Mouse (Mus musculus) mouse trophoblast stem cell (cell line): ENCODE results near the gene Ring1.
"Not testable (repeated sequence)": the region's sequence is repeated elsewhere in the genome, so short reads cannot be mapped to it uniquely, and the experiment has no call there.

Experiments used
- in situ Hi-C, 2 experiments: fragments of 300-500 bp; cut with MseI, MboI; formaldehyde crosslinking; loops; 2 replicates in 1 of 2; 3 replicates in 1 of 2; pipeline ENCODE4 v1.15.1; 2025

Ring1 gene

GRCm38 (mm10) chr17:34029150-34029889 lies 4.8 kb upstream of the Ring1 start:
- in situ Hi-C loops: no loop called here

GRCm38 (mm10) chr17:34028501-34029149 lies 4.1 kb upstream of the Ring1 start:
- in situ Hi-C loops: no loop called here

DNA sequence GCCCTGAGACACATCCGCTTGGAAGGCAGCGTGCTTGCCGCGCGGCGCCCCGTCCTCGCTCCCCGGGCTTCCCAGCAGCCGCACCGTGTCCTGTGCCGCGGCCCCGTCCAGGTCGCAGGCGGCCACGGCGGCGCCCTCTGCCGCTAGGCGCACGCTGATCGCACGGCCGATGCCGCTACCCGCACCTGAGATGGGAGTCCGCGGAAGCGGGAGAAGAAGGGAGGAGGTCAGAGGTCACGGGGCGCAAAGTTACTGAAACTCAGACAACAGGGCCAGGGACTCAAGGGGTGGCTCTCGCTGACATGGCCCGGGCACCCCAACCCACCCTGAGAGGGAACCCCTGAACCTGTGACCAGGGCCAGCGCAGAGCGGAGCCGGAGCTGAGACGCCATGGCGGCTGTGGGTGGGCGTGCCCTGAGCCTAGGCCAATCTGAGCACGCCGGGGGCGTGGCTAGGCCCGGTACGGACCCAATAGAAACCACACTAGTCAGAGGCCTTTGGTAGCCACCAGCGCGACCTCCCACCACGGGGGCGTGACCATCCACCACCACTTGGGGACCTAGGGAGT lies 3.3 kb upstream of the Ring1 start, which contains the start of gene H2-Ke6:
H2-Ke6 (minus strand) TSS at position 405 of the 568 bp plus-strand sequence.
- in situ Hi-C loops: no loop called here

GRCm38 (mm10) chr17:34026917-34027655 lies 2.6 kb upstream of the Ring1 start:
- in situ Hi-C loops: no loop called here

GRCm38 (mm10) chr17:34026221-34026620 lies 1.7 kb upstream of the Ring1 start:
- in situ Hi-C loops: no loop called here

GRCm38 (mm10) chr17:34025756-34026151 lies 1.3 kb upstream of the Ring1 start:
- in situ Hi-C loops: no loop called here

DNA sequence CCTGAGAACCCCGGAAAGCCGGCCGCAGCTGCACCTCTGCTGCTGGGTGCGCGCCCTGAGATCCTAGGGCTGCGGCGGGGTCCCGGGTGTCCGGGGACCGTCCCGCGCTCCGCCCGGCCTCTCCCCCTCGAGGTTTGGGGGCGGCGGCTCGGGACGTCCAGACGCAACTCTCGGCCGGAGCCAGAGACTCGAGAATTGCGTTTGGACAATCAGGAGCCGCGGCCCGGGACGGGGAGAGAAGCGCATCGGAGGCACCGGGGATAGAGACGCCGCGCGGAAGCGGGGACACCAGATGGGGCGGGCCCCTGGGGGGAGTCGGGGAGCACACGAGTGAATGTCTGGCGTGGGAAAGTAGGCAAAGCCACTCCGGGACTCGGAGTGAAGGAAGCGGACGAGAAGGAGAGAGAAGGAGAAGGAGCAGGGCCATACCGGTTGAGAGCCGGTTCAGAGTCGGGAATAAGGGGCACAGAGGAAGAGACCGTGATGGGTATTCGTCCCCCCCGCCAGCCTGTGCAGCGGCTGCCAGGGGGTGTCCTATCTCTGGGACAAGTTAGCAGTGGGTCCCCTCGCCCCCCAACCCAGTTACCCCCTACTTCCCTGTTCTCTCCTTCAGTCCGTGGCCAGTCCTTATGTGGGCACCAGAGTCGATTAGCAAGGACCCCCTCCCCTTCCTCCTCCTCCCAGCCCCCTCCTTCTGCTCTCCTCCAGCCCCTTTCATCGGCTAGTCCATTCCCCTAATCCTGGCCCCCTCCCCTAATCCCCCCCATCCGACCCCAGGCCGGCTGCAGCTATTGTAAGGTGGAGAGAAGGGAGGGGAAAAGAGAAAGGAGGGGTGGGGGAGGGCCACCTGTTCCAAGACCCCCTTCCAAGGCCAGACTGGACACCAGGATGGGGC lies 628 bp upstream of the Ring1 start:
- in situ Hi-C loops: no loop called here

GRCm38 (mm10) chr17:34023678-34024077 lies 802 bp downstream of the Ring1 start:
- in situ Hi-C loops: no loop called here

- in situ Hi-C loops: no loop called here
Observed at GRCm38 (mm10) chr17:34022987-34023386, 1.5 kb downstream of the Ring1 start.

GRCm38 (mm10) chr17:34022414-34022783 lies 2.1 kb downstream of the Ring1 start:
- in situ Hi-C loops: no loop called here

GRCm38 (mm10) chr17:34021539-34022413 lies 2.7 kb downstream of the Ring1 start:
- in situ Hi-C loops: no loop called here

- in situ Hi-C loops: no loop called here
Observed at GRCm38 (mm10) chr17:34013436-34013835, 11.0 kb downstream of the Ring1 start.

- in situ Hi-C loops: no loop called here
Observed at GRCm38 (mm10) chr17:34010156-34010555, 14.3 kb downstream of the Ring1 start.

GRCm38 (mm10) chr17:34006570-34006969 lies 17.9 kb downstream of the Ring1 start:
- in situ Hi-C loops: no loop called here

DNA sequence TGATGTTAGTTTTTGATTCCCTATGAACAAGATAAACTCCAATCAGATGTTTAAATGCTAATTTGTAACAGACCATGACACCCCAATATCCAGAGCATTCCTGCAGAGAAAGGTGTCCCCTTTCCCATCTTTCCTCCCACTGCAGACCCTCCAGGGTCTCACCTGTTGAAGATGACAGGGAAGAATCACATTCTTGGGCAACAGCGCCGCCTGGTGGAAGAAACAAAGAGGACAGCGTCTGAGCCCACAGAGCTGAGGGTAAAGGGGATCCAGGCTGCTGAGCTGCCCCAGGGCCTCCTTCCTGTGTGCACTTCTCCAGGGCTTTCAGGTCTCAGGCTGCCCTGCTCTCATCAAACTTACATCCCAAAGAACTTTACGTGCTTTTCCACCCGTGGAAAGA lies 21.1 kb downstream of the Ring1 start:
- in situ Hi-C loops: no loop called here

GRCm38 (mm10) chr17:34000796-34001195 lies 23.7 kb downstream of the Ring1 start:
- in situ Hi-C loops: not testable (repeated sequence)

DNA sequence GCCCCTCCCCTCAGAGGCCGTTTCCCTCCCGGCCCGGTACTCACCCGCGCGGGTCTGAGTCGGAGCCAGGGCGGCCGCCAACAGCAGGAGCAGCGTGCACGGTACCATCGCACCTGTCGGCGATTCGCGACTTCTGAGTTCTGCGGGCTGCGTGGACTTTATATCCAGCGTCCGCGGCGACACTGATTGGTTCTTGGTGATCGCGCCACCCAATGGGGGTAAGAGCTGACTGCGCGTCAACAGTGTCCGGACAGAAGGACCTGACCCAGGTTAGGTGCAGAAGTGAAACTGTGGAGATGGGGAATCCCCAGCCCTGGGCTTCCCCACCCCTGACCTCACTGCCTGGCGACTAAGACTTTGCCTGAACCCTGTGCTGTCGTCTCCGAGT lies 24.3 kb downstream of the Ring1 start, which contains the start of gene H2-K1:
H2-K1 (minus strand) TSS at position 198 of the 388 bp plus-strand sequence.
- in situ Hi-C loops: no loop called here

GRCm38 (mm10) chr17:33999341-34000149 lies 24.9 kb downstream of the Ring1 start:
- in situ Hi-C loops: loop anchor here (5.0 kb wide), 1 partner anchor 1268 kb away; no protein-coding TSS in a partner anchor

DNA sequence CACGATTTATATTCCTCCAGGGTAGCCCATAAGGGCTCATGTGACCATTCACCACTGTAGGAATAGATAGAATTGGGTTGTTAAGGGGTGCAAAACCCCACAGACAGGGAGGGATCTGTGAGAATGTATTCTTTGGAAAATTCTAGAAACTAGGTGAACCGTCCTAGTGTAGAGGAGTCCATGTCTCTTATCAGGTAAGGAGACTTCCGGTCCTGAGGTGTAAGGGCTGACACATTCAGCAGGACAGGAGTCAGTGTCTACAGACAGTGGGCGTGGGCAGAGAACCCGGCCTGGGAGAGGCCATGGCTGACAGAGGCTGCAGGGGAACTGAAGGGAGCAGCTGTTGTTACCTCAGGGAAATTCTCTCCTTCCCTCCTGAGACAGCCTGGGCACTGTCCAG lies 25.8 kb downstream of the Ring1 start:
- in situ Hi-C loops: loop anchor here (5.0 kb wide), 1 partner anchor 1269 kb away; no protein-coding TSS in a partner anchor
